Mouse (Mus musculus) liver, embryonic 11.5 days (tissue): ENCODE measurements around the gene Cd276. TPM values are rescaled to one million over a fixed set of nuclear protein-coding genes. Genes with fewer than 3 reads are reported as not detected.
"Not testable (repeated sequence)": the region's sequence is repeated elsewhere in the genome, so short reads cannot be mapped to it uniquely, and the experiment has no call there.

ENCODE experiments used
- ATAC-seq: fragments of 200-750 bp; cut with Nextera tagmentation; replicated peaks from 2 replicates; pipeline ENCODE4 v1.8.0; 2017; ENCODE audit warnings: moderate number of reproducible peaks, mild to moderate bottlenecking, moderate TSS enrichment, moderate library complexity; ENCODE audit not compliant: low FRiP score
- DNase-seq: peaks from one replicate; pipeline ENCODE4 v3.0.0-alpha.2; 2017; ENCODE audit warnings: low spot score
- H3K27ac ChIP-seq: fragments of 300-500 bp; sonication (generic); 2 replicates; pipeline ENCODE4 v1.5.1; 2014; ENCODE audit warnings: mild to moderate bottlenecking, low read depth, low read length, control low read depth
- H3K27me3 ChIP-seq: fragments of 300-500 bp; sonication (generic); replicated peaks from 2 replicates; pipeline ENCODE4 v1.6.1; 2014; ENCODE audit warnings: low read length, mixed read lengths; ENCODE audit not compliant: control insufficient read depth, insufficient read depth
- H3K36me3 ChIP-seq: fragments of 300-500 bp; sonication (generic); 2 replicates; pipeline ENCODE4 v1.6.1; 2014; ENCODE audit warnings: mild to moderate bottlenecking, low read length, moderate library complexity, mixed read lengths; ENCODE audit not compliant: control insufficient read depth, insufficient read depth
- H3K4me1 ChIP-seq: fragments of 300-500 bp; sonication (generic); replicated peaks from 2 replicates; pipeline ENCODE4 v1.6.1; 2014; ENCODE audit warnings: low read length, mixed read lengths; ENCODE audit not compliant: control insufficient read depth, insufficient read depth
- H3K4me2 ChIP-seq: fragments of 300-500 bp; sonication (generic); 2 replicates; pipeline ENCODE4 v1.6.1; 2014; ENCODE audit warnings: mild to moderate bottlenecking, control low read depth, moderate library complexity
- H3K4me3 ChIP-seq: fragments of 300-500 bp; sonication (generic); 2 replicates; pipeline ENCODE4 v1.5.1; 2014; ENCODE audit warnings: low read depth, low read length, control low read depth
- H3K9ac ChIP-seq: fragments of 300-500 bp; sonication (generic); 2 replicates; pipeline ENCODE4 v1.6.1; 2014; ENCODE audit warnings: low read depth, low read length, control low read depth
- H3K9me3 ChIP-seq: fragments of 300-500 bp; sonication (generic); 2 replicates; pipeline ENCODE4 v1.6.1; 2016; ENCODE audit warnings: low read length, inconsistent platforms, mixed read lengths; ENCODE audit not compliant: control insufficient read depth
- WGBS: fragments of 180-500 bp; shearing (Covaris S2); extraction: QIAGEN DNeasy Blood & Tissue Kit; methylation state at CpG from one replicate; pipeline ENCODE4 v1.1.7; 2014; 5-methylcytosine and 5-hydroxymethylcytosine counted together
- polyA plus RNA-seq: library from polyadenylated mRNA; unstranded; fragments of >200 nt; fragmentation: Nextera tagmentation; extraction: Ambion mirVana; gene quantifications from 2 replicates; pipeline ENCODE4 v1.2.1, GENCODE M21; 2014

The Cd276 gene
- polyA plus RNA-seq, 1 experiment from 2014 or later, result 14.9 TPM

GRCm38 (mm10) chr9:58580453-58581195, 25.4 kb upstream of the Cd276 start:
- ATAC-seq, H3K4me2 ChIP-seq, H3K4me1 ChIP-seq, H3K27me3 ChIP-seq, H3K4me3 ChIP-seq, H3K36me3 ChIP-seq, DNase-seq, H3K9me3 ChIP-seq, H3K27ac ChIP-seq, H3K9ac ChIP-seq: not testable (repeated sequence)
- 63% methylated on average over 10 of the region's 10 CpGs for WGBS

GRCm38 (mm10) chr9:58578669-58579068, 23.4 kb upstream of the Cd276 start:
- peaks cover 4% of the 10 kb centered on the region; the same call in 1 of the 2 replicates for H3K4me1 ChIP-seq
- H3K27me3 ChIP-seq, result no peaks in the 10 kb centered on the region
- no peaks in the 10 kb centered on the region for H3K9me3 ChIP-seq
- ATAC-seq (no peak), DNase-seq (peak; percentile 70)
- H3K4me2 ChIP-seq, result no peak overlapping the region
- H3K4me3 ChIP-seq, result no peak overlapping the region
- no peaks in the 10 kb centered on the region for H3K36me3 ChIP-seq
- no peak overlapping the region for H3K9ac ChIP-seq
- H3K27ac ChIP-seq, result no peak overlapping the region
- 19% methylated on average over 3 of the region's 3 CpGs for WGBS

- no peak for ATAC-seq
Observed at GRCm38 (mm10) chr9:58571001-58571400, 15.8 kb upstream of the Cd276 start.

GRCm38 (mm10) chr9:58567682-58568081, 12.4 kb upstream of the Cd276 start:
- H3K4me3 ChIP-seq, result no peak overlapping the region
- ATAC-seq (no peak), DNase-seq (peak; percentile 26)
- no peaks in the 10 kb centered on the region for H3K27me3 ChIP-seq
- H3K27ac ChIP-seq, result no peak overlapping the region
- no peak overlapping the region for H3K9ac ChIP-seq
- no peak overlapping the region for H3K4me2 ChIP-seq
- H3K4me1 ChIP-seq, result no peaks in the 10 kb centered on the region
- no peaks in the 10 kb centered on the region for H3K36me3 ChIP-seq
- no peaks in the 10 kb centered on the region for H3K9me3 ChIP-seq

More at GRCm38 (mm10) chr9:58571001-58571400, 15.8 kb upstream of the Cd276 start:
- H3K4me3 ChIP-seq, result no peak overlapping the region
- H3K27ac ChIP-seq, result no peak overlapping the region
- no peak for DNase-seq
- no peaks in the 10 kb centered on the region for H3K36me3 ChIP-seq
- WGBS, result 94% methylated on average over 1 of the region's 1 CpGs
- H3K9ac ChIP-seq, result no peak overlapping the region
- no peaks in the 10 kb centered on the region for H3K9me3 ChIP-seq
- no peak overlapping the region for H3K4me2 ChIP-seq
- H3K4me1 ChIP-seq, result no peaks in the 10 kb centered on the region
- no peaks in the 10 kb centered on the region for H3K27me3 ChIP-seq

GRCm38 (mm10) chr9:58565945-58566344, 10.7 kb upstream of the Cd276 start:
- not testable (repeated sequence) for H3K27ac ChIP-seq, H3K4me3 ChIP-seq, H3K4me2 ChIP-seq, H3K36me3 ChIP-seq, H3K9ac ChIP-seq, H3K4me1 ChIP-seq, H3K27me3 ChIP-seq, H3K9me3 ChIP-seq, ATAC-seq
- DNase-seq, result peak; percentile 6
- 78% methylated on average over 3 of the region's 3 CpGs for WGBS

- Histone ChIP-seq H3K27ac (no peak overlapping the region), H3K27me3 (0 out of 2 replicates have a peak, but pooled peaks cover 3% of the 10 kb centered on the region), H3K4me3 (no peak overlapping the region), H3K4me1 (peaks cover 19% of the 10 kb centered on the region), H3K9ac (no peak overlapping the region), H3K9me3 (no peaks in the 10 kb centered on the region), H3K4me2 (no peak overlapping the region), H3K36me3 (no peaks in the 10 kb centered on the region)
- 44% methylated on average over 3 of the region's 3 CpGs for WGBS
- ATAC-seq, result no peak
- no peak for DNase-seq
Observed at GRCm38 (mm10) chr9:58560211-58560610, 5.0 kb upstream of the Cd276 start.

GRCm38 (mm10) chr9:58557457-58558455, 2.5 kb upstream of the Cd276 start:
- Histone ChIP-seq H3K9ac (no peak overlapping the region), H3K4me3 (no peak overlapping the region), H3K36me3 (no peaks in the 10 kb centered on the region), H3K4me1 (peaks cover 25% of the 10 kb centered on the region), H3K9me3 (no peaks in the 10 kb centered on the region), H3K4me2 (no peak overlapping the region), H3K27me3 (0 out of 2 replicates have a peak, but pooled peaks cover 3% of the 10 kb centered on the region), H3K27ac (no peak overlapping the region)
- no peak for ATAC-seq
- no peak for DNase-seq
- 56% methylated on average over 3 of the region's 3 CpGs for WGBS

GRCm38 (mm10) chr9:58556627-58557026, 1.4 kb upstream of the Cd276 start:
- Histone ChIP-seq H3K27me3 (0 out of 2 replicates have a peak, but pooled peaks cover 6% of the 10 kb centered on the region), H3K4me1 (peaks cover 25% of the 10 kb centered on the region), H3K36me3 (no peaks in the 10 kb centered on the region), H3K9ac (no peak overlapping the region), H3K4me2 (peak overlapping the region; percentile 20; the same call in 1 of the 2 replicates), H3K4me3 (no peak overlapping the region), H3K27ac (no peak overlapping the region), H3K9me3 (no peaks in the 10 kb centered on the region)
- ATAC-seq (no peak), DNase-seq (no peak)
- WGBS, result 58% methylated on average over 7 of the region's 7 CpGs
